Mouse (Mus musculus): ENCODE measurements around the gene Unc5cl.
A peak's percentile ranks its signal among the peaks of the same experiment; 100 is the strongest.

Gene Unc5cl

GRCm38 (mm10) chr17:48542733-48543132 lies 88.0 kb downstream of the Unc5cl start:
- DNase-seq = no peak

GRCm38 (mm10) chr17:48543301-48543765 lies 88.6 kb downstream of the Unc5cl start:
- no peak for DNase-seq

- DNase-seq = no peak
Measured at GRCm38 (mm10) chr17:48544722-48545121, 90.0 kb downstream of the Unc5cl start.

GRCm38 (mm10) chr17:48545223-48545943 lies 90.7 kb downstream of the Unc5cl start:
- DNase-seq = no peak

GRCm38 (mm10) chr17:48546036-48546435 lies 91.3 kb downstream of the Unc5cl start:
- no peak for DNase-seq

GRCm38 (mm10) chr17:48547668-48548067 lies 93.0 kb downstream of the Unc5cl start:
- no peak for DNase-seq

GRCm38 (mm10) chr17:48551788-48552531 lies 97.3 kb downstream of the Unc5cl start:
- DNase-seq = no peak

- no peak for DNase-seq
Measured at GRCm38 (mm10) chr17:48552532-48552915, 97.8 kb downstream of the Unc5cl start.

GRCm38 (mm10) chr17:48556223-48556962 lies 101.7 kb downstream of the Unc5cl start:
- DNase-seq = no peak

GRCm38 (mm10) chr17:48557823-48558715 lies 103.4 kb downstream of the Unc5cl start:
- DNase-seq = no peak

- no peak for DNase-seq
Measured at GRCm38 (mm10) chr17:48564931-48565330, 110.2 kb downstream of the Unc5cl start.

- DNase-seq = no peak
Measured at GRCm38 (mm10) chr17:48569656-48570055, 115.0 kb downstream of the Unc5cl start.

- no peak for DNase-seq
Measured at GRCm38 (mm10) chr17:48581153-48581552, 126.5 kb downstream of the Unc5cl start.

GRCm38 (mm10) chr17:48582486-48582990 lies 127.8 kb downstream of the Unc5cl start:
- no peak for DNase-seq

GRCm38 (mm10) chr17:48583401-48583800 lies 128.7 kb downstream of the Unc5cl start:
- DNase-seq = no peak

- peak; percentile 55 for DNase-seq
Measured at GRCm38 (mm10) chr17:48585902-48586359, 131.2 kb downstream of the Unc5cl start.

- no peak for DNase-seq
Measured at GRCm38 (mm10) chr17:48588674-48589073, 134.0 kb downstream of the Unc5cl start.
